Mouse (Mus musculus): ENCODE results near the gene Igf2bp3. TPM values are rescaled to one million over a fixed set of nuclear protein-coding genes. Genes with fewer than 3 reads are reported as not detected.

Igf2bp3 gene
- polyA plus RNA-seq, 1 experiment from 2014 or later = 41.0 TPM

GRCm38 (mm10) chr6:49037268-49037662, 177.5 kb downstream of the Igf2bp3 start:
- H3K36me3 ChIP-seq (ENCODE audit: control insufficient read depth, insufficient read depth, low read length) = no peaks in the 10 kb centered on the region
- WGBS = 56% methylated on average over 12 of the region's 12 CpGs
- H3K9ac ChIP-seq (ENCODE audit: low read length) = no peak overlapping the region
- H3K9me3 ChIP-seq (ENCODE audit: control insufficient read depth, low read length) = no peaks in the 10 kb centered on the region
- H3K4me3 ChIP-seq (ENCODE audit: low read length) = no peak overlapping the region
- no peak overlapping the region for H3K4me2 ChIP-seq (ENCODE audit: low read depth, low read length)
- peaks cover 2% of the 10 kb centered on the region; the same call in 1 of the 2 replicates for H3K4me1 ChIP-seq (replicated peaks; ENCODE audit: control insufficient read depth, insufficient read depth, low read length)
- 0 out of 2 replicates have a peak, but pooled peaks have one; percentile 23 for ATAC-seq (ENCODE audit: low read depth)
- no peaks in the 10 kb centered on the region for H3K27me3 ChIP-seq (ENCODE audit: control insufficient read depth, insufficient read depth, low read depth, low read length)
- no peak overlapping the region for H3K27ac ChIP-seq (ENCODE audit: low read length)

GRCm38 (mm10) chr6:49036275-49037267, 178.2 kb downstream of the Igf2bp3 start, which contains the start of gene Gpnmb:
Gene Gpnmb, plus strand, starts transcription at chr6:49036546.
- no peak within 1 kb of the TSS for H3K4me3 ChIP-seq (ENCODE audit: low read length)
- H3K27me3 ChIP-seq (ENCODE audit: control insufficient read depth, insufficient read depth, low read depth, low read length) = no peaks in the 10 kb centered on the region
- WGBS = 36% methylated on average over 28 of the region's 28 CpGs
- peak within 1 kb of the TSS; percentile 35 for H3K4me2 ChIP-seq (ENCODE audit: low read depth, low read length)
- peaks cover 2% of the 10 kb centered on the region; the same call in 1 of the 2 replicates for H3K4me1 ChIP-seq (replicated peaks; ENCODE audit: control insufficient read depth, insufficient read depth, low read length)
- no peak within 1 kb of the TSS for H3K27ac ChIP-seq (ENCODE audit: low read length)
- no peaks in the 10 kb centered on the region for H3K9me3 ChIP-seq (ENCODE audit: control insufficient read depth, low read length)
- 0 out of 2 replicates have a peak within 1 kb of the TSS, but pooled peaks have one; percentile 18 for H3K9ac ChIP-seq (ENCODE audit: low read length)
- H3K36me3 ChIP-seq (ENCODE audit: control insufficient read depth, insufficient read depth, low read length) = no peaks in the 10 kb centered on the region
- ATAC-seq (ENCODE audit: low read depth) = 0 out of 2 replicates have a peak, but pooled peaks have one; percentile 10

Other genes with a start within 250 kb of the Igf2bp3 start
- gene Doxl2, start 240.0 kb downstream of the Igf2bp3 start, polyA plus RNA-seq (2015; fragmentation: Nextera tagmentation; extraction: Ambion mirVana) = not detected in 2 replicates
- gene Svs1, start 228.1 kb downstream of the Igf2bp3 start, polyA plus RNA-seq (2015; fragmentation: Nextera tagmentation; extraction: Ambion mirVana) = not detected in 2 replicates
- 0.63 and 0.93 TPM in 2 replicates for gene Gpnmb, start 178.4 kb downstream of the Igf2bp3 start, polyA plus RNA-seq (2015; fragmentation: Nextera tagmentation; extraction: Ambion mirVana)
- gene Malsu1, start 141.2 kb downstream of the Igf2bp3 start, polyA plus RNA-seq (2015; fragmentation: Nextera tagmentation; extraction: Ambion mirVana) = 66.4 and 77.4 TPM in 2 replicates
- 111 TPM in 2 replicates for gene Tra2a, start 49.1 kb upstream of the Igf2bp3 start, polyA plus RNA-seq (2015; fragmentation: Nextera tagmentation; extraction: Ambion mirVana)
- 14.3 and 14.6 TPM in 2 replicates for gene Ccdc126, start 104.3 kb upstream of the Igf2bp3 start, polyA plus RNA-seq (2015; fragmentation: Nextera tagmentation; extraction: Ambion mirVana)
- gene Fam221a, start 152.8 kb upstream of the Igf2bp3 start, polyA plus RNA-seq (2015; fragmentation: Nextera tagmentation; extraction: Ambion mirVana) = 10.9 and 11.4 TPM in 2 replicates
- gene Stk31, start 180.6 kb upstream of the Igf2bp3 start, polyA plus RNA-seq (2015; fragmentation: Nextera tagmentation; extraction: Ambion mirVana) = 0.06 and 0.11 TPM in 2 replicates